Mouse (Mus musculus): Measurements from ENCODE around the gene Phf1. TPM values are rescaled to one million over a fixed set of nuclear protein-coding genes. Genes with fewer than 3 reads are reported as not detected.

Gene Phf1
- total RNA-seq, 2 experiments from 2014 or later = 2.1 to 3.5 TPM

- ATAC-seq (replicated peaks; ENCODE audit: poor library complexity) = no peak
Measured at GRCm38 (mm10) chr17:26933419-26933818, 567 bp downstream of the Phf1 start.

GRCm38 (mm10) chr17:26933885-26934827 is 1.3 kb downstream of the Phf1 start:
- no peak for ATAC-seq (replicated peaks; ENCODE audit: poor library complexity)

- ATAC-seq (replicated peaks; ENCODE audit: poor library complexity) = no peak
Measured at GRCm38 (mm10) chr17:26935027-26935426, 2.2 kb downstream of the Phf1 start.

- ATAC-seq (replicated peaks; ENCODE audit: poor library complexity) = no peak
Measured at GRCm38 (mm10) chr17:26936453-26936852, 3.6 kb downstream of the Phf1 start.

GRCm38 (mm10) chr17:26936921-26937695 is 4.3 kb downstream of the Phf1 start:
- no peak for ATAC-seq (replicated peaks; ENCODE audit: poor library complexity)

GRCm38 (mm10) chr17:26937883-26938695 is 5.2 kb downstream of the Phf1 start:
- no peak for ATAC-seq (replicated peaks; ENCODE audit: poor library complexity)

- no peak for ATAC-seq (replicated peaks; ENCODE audit: poor library complexity)
Measured at GRCm38 (mm10) chr17:26938731-26939130, 5.9 kb downstream of the Phf1 start.

- ATAC-seq (replicated peaks; ENCODE audit: poor library complexity) = peak; percentile 88
Measured at GRCm38 (mm10) chr17:26939178-26939972, 6.5 kb downstream of the Phf1 start, which contains the start of gene Cuta. Cuta (minus strand) TSS chr17:26939569.

GRCm38 (mm10) chr17:26939973-26940300 is 7.1 kb downstream of the Phf1 start:
- no peak for ATAC-seq (replicated peaks; ENCODE audit: poor library complexity)

GRCm38 (mm10) chr17:26941031-26941789 is 8.4 kb downstream of the Phf1 start, which contains the start of gene Syngap1:
Syngap1 (plus strand) TSS chr17:26941253.
- no peak for ATAC-seq (replicated peaks; ENCODE audit: poor library complexity)

GRCm38 (mm10) chr17:26941841-26942570 is 9.2 kb downstream of the Phf1 start:
- ATAC-seq (replicated peaks; ENCODE audit: poor library complexity) = no peak

GRCm38 (mm10) chr17:26945824-26946495 is 13.1 kb downstream of the Phf1 start:
- ATAC-seq (replicated peaks; ENCODE audit: poor library complexity) = no peak

- peak; percentile 45 for ATAC-seq (replicated peaks; ENCODE audit: poor library complexity)
Measured at GRCm38 (mm10) chr17:26946567-26946966, 13.7 kb downstream of the Phf1 start.

GRCm38 (mm10) chr17:26947231-26948100 is 14.6 kb downstream of the Phf1 start:
- ATAC-seq (replicated peaks; ENCODE audit: poor library complexity) = no peak

GRCm38 (mm10) chr17:26948316-26949050 is 15.6 kb downstream of the Phf1 start:
- ATAC-seq (replicated peaks; ENCODE audit: poor library complexity) = no peak

- ATAC-seq (replicated peaks; ENCODE audit: poor library complexity) = peak; percentile 58
Measured at GRCm38 (mm10) chr17:26949051-26949577, 16.3 kb downstream of the Phf1 start.
